Mouse (Mus musculus) frontal cortex, adult (tissue): ENCODE results near the gene Hist3h2a.

Source experiments
- ATAC-seq: cut with Nextera tagmentation; 2 replicates; pipeline ENCODE4 v1.9.2; 2017; ENCODE audit warnings: mild to moderate bottlenecking, moderate library complexity, mixed read lengths; ENCODE audit not compliant: low TSS enrichment

Gene Hist3h2a

GRCm38 (mm10) chr11:58954420-58955142 is at the start of gene Hist3h2a, which contains the start of gene Trim17:
Gene Hist3h2a, plus strand, starts transcription at chr11:58954685.
Gene Trim17, plus strand, starts transcription at chr11:58954685.
- ATAC-seq = peak; percentile 65

GRCm38 (mm10) chr11:58904838-58905237 is 49.6 kb upstream of the Hist3h2a start:
- ATAC-seq = no peak

GRCm38 (mm10) chr11:58913776-58914175 is 40.7 kb upstream of the Hist3h2a start:
- no peak for ATAC-seq

GRCm38 (mm10) chr11:58914461-58915028 is 39.9 kb upstream of the Hist3h2a start:
- ATAC-seq = peak; percentile 57; the same call in 1 of the 2 replicates

- ATAC-seq = peak; percentile 55
These were observed 37.4 kb upstream of the Hist3h2a start for GRCm38 (mm10) chr11:58916879-58917744.

GRCm38 (mm10) chr11:58917745-58918366 is 36.6 kb upstream of the Hist3h2a start, which contains the start of gene Btnl10:
Gene Btnl10, plus strand, starts transcription at chr11:58917908.
- ATAC-seq = no peak

- no peak for ATAC-seq
These were observed 35.7 kb upstream of the Hist3h2a start for GRCm38 (mm10) chr11:58918759-58919158.

- no peak for ATAC-seq
These were observed 32.1 kb upstream of the Hist3h2a start for GRCm38 (mm10) chr11:58922420-58922819.

GRCm38 (mm10) chr11:58926651-58927050 is 27.8 kb upstream of the Hist3h2a start:
- ATAC-seq = no peak

- ATAC-seq = no peak
These were observed 27.4 kb upstream of the Hist3h2a start for GRCm38 (mm10) chr11:58927053-58927452.

GRCm38 (mm10) chr11:58927790-58928651 is 26.5 kb upstream of the Hist3h2a start:
- ATAC-seq = peak; percentile 57

- ATAC-seq = no peak
These were observed 25.4 kb upstream of the Hist3h2a start for GRCm38 (mm10) chr11:58929055-58929454.

- ATAC-seq = no peak
These were observed 24.8 kb upstream of the Hist3h2a start for GRCm38 (mm10) chr11:58929641-58930040.

GRCm38 (mm10) chr11:58930254-58930653 is 24.2 kb upstream of the Hist3h2a start:
- no peak for ATAC-seq

GRCm38 (mm10) chr11:58931576-58931975 is 22.9 kb upstream of the Hist3h2a start:
- ATAC-seq = peak; percentile 24; the same call in 1 of the 2 replicates

GRCm38 (mm10) chr11:58937909-58938308 is 16.6 kb upstream of the Hist3h2a start:
- ATAC-seq = no peak

- ATAC-seq = peak; percentile 93
These were observed 16.0 kb upstream of the Hist3h2a start, which contains the start of gene Rnf187 for GRCm38 (mm10) chr11:58938322-58939087. Gene Rnf187, minus strand, starts transcription at chr11:58938916.

- peak; percentile 5; the same call in 1 of the 2 replicates for ATAC-seq
These were observed 15.4 kb upstream of the Hist3h2a start for GRCm38 (mm10) chr11:58939088-58939439.

GRCm38 (mm10) chr11:58944136-58944535 is 10.3 kb upstream of the Hist3h2a start:
- ATAC-seq = no peak

- no peak for ATAC-seq
These were observed 7.2 kb upstream of the Hist3h2a start for GRCm38 (mm10) chr11:58947306-58947705.
